Mouse (Mus musculus): ENCODE measurements at regions not wholly inside any gene's neighbourhood (a gene's known extent, or its start where the extent isn't known, plus 50 kb on each side); places are given as distances from the start of the nearest gene placed in this dataset.
"Not testable (repeated sequence)": the region's sequence is repeated elsewhere in the genome, so short reads cannot be mapped to it uniquely, and the experiment has no call there.

- H3K9me3 ChIP-seq (ENCODE audit: control insufficient read depth, low read length); H3K27me3 ChIP-seq (ENCODE audit: control insufficient read depth, insufficient read depth, low read length); H3K4me1 ChIP-seq (ENCODE audit: control insufficient read depth, insufficient read depth, low read length); H3K36me3 ChIP-seq (ENCODE audit: control insufficient read depth, insufficient read depth, low read length): not testable (repeated sequence)
- peak overlapping the region; percentile 43 for H3K4me2 ChIP-seq (ENCODE audit: low read depth, low read length)
- H3K4me3 ChIP-seq (ENCODE audit: low read depth, low read length): peak overlapping the region; percentile 37
- peak overlapping the region; percentile 32; the same call in 1 of the 2 replicates for H3K9ac ChIP-seq (replicated peaks; ENCODE audit: low read depth, low read length)
- 0 out of 2 replicates have a peak overlapping the region, but pooled peaks have one; percentile 16 for H3K27ac ChIP-seq (ENCODE audit: low read depth, low read length)
- ATAC-seq (ENCODE audit: low read depth): peak; percentile 84
- whole genome bisulfite sequencing: 0% methylated on average over 16 of the region's 52 CpGs
These were observed 60.1 kb downstream of the Dynlt1b start for GRCm38 (mm10) chr17:6489926-6490564.

DNA sequence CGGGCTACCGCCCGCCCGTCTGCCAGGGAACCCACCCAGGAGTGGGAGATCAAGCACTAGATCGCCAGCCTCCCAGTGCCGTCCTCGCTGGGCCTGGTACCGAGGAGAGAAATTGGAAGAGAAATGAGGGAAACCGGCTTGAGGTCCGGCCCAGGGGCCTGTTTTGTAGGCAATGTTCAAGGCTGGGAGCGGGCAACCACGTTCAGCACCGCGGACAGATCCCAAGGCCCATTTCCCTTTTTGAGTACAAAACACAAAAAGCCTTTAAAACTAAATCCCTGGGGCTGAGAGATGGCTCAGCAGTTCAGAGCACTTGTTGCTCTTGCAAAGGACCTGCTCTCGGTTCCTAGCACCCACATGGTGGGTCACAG, 60.6 kb downstream of the Dynlt1b start:
- WGBS: no CpG with 5 or more reads among the region's 15 CpGs
- not testable (repeated sequence) for H3K4me1 ChIP-seq (ENCODE audit: control insufficient read depth, insufficient read depth, low read length)

DNA sequence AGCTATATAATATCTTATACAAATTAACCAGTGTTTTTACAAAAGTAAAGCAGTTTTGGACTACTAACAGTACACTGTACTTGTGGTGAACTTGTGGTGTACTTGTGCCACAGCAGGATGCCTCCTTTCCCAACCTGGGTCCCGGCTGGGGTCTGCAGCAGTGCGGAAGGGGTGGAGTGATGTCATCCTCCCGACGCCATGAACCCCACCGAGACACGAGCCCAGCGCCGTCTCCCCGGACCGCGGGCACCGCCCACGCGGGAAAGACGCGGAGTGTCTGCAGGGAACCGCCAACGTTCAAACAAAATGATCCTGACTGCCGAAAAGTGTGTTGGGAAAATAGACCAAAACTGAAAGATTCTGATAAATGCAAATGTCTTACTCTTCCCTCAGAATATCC, 62.6 kb downstream of the Dynlt1b start:
- 29% methylated on average over 19 of the region's 19 CpGs for WGBS
- peak; percentile 52; the same call in 1 of the 2 replicates for ATAC-seq (ENCODE audit: low read depth)
- not testable (repeated sequence) for H3K27me3 ChIP-seq (ENCODE audit: control insufficient read depth, insufficient read depth, low read length); H3K9ac ChIP-seq (replicated peaks; ENCODE audit: low read depth, low read length); H3K27ac ChIP-seq (ENCODE audit: low read depth, low read length); H3K36me3 ChIP-seq (ENCODE audit: control insufficient read depth, insufficient read depth, low read length); H3K9me3 ChIP-seq (ENCODE audit: control insufficient read depth, low read length); H3K4me1 ChIP-seq (ENCODE audit: control insufficient read depth, insufficient read depth, low read length)
- Histone ChIP-seq H3K4me2 (ENCODE audit: low read depth, low read length) (peak overlapping the region; percentile 45; the same call in 1 of the 2 replicates), H3K4me3 (ENCODE audit: low read depth, low read length) (peak overlapping the region; percentile 22)

More for the DNA sequence above, 60.6 kb downstream of the Dynlt1b start:
- not testable (repeated sequence) for ATAC-seq (ENCODE audit: low read depth); H3K36me3 ChIP-seq (ENCODE audit: control insufficient read depth, insufficient read depth, low read length); H3K27me3 ChIP-seq (ENCODE audit: control insufficient read depth, insufficient read depth, low read length); H3K4me3 ChIP-seq (ENCODE audit: low read depth, low read length); H3K4me2 ChIP-seq (ENCODE audit: low read depth, low read length); H3K27ac ChIP-seq (ENCODE audit: low read depth, low read length); H3K9me3 ChIP-seq (ENCODE audit: control insufficient read depth, low read length); H3K9ac ChIP-seq (replicated peaks; ENCODE audit: low read depth, low read length)

GRCm38 (mm10) chr17:6492950-6493349, 63.0 kb downstream of the Dynlt1b start:
- H3K27me3 ChIP-seq (ENCODE audit: control insufficient read depth, insufficient read depth, low read length); H3K9ac ChIP-seq (replicated peaks; ENCODE audit: low read depth, low read length); H3K4me1 ChIP-seq (ENCODE audit: control insufficient read depth, insufficient read depth, low read length); H3K36me3 ChIP-seq (ENCODE audit: control insufficient read depth, insufficient read depth, low read length); H3K9me3 ChIP-seq (ENCODE audit: control insufficient read depth, low read length); H3K27ac ChIP-seq (ENCODE audit: low read depth, low read length): not testable (repeated sequence)
- 40% methylated on average over 21 of the region's 23 CpGs for WGBS
- peak; percentile 24; the same call in 1 of the 2 replicates for ATAC-seq (ENCODE audit: low read depth)
- H3K4me3 ChIP-seq (ENCODE audit: low read depth, low read length): peak overlapping the region; percentile 22; the same call in 1 of the 2 replicates
- H3K4me2 ChIP-seq (ENCODE audit: low read depth, low read length): peak overlapping the region; percentile 45; the same call in 1 of the 2 replicates

DNA sequence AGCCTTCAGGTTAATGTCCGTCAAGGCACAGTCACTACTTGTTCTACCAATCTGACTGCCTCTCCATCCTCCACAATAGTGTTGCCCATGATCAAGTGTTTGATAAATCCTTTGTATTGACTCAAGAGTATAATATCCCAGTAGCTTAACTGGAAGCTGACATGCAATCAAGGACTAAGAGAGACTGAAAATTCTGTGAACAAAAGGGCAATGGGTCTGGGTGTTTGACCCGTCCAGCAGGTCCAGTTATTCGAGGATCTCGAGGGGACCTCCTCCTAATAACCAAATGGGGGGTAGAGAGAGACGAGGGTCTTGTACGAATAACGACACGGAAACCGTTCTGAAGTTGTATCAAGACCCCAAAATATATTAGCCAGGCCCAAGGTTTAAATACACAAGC, 66.6 kb downstream of the Dynlt1b start:
- ATAC-seq (ENCODE audit: low read depth); H3K4me2 ChIP-seq (ENCODE audit: low read depth, low read length); H3K36me3 ChIP-seq (ENCODE audit: control insufficient read depth, insufficient read depth, low read length); H3K4me1 ChIP-seq (ENCODE audit: control insufficient read depth, insufficient read depth, low read length); H3K27ac ChIP-seq (ENCODE audit: low read depth, low read length); H3K9me3 ChIP-seq (ENCODE audit: control insufficient read depth, low read length); H3K4me3 ChIP-seq (ENCODE audit: low read depth, low read length); H3K9ac ChIP-seq (replicated peaks; ENCODE audit: low read depth, low read length); H3K27me3 ChIP-seq (ENCODE audit: control insufficient read depth, insufficient read depth, low read length): not testable (repeated sequence)
- 92% methylated on average over 9 of the region's 9 CpGs for WGBS

DNA sequence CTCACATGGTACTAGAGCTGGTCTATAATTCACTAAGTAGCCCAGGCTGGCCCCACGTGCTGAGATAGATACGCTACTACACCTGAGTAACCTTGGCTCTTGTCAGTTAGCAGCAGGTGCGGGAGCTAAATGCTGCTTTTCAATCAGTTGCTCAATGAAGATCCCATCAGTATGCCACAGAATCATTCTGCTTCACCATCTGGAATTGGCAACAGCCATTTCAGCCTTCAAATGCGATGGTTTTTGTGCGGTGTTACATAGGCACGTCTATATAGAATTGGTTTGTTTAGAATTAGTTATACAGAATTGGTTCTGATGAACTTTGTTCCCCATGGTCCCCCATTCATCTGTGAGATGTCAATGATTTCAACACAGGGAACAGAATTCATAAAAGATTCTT, 72.8 kb downstream of the Dynlt1b start:
- H3K27me3 ChIP-seq (ENCODE audit: control insufficient read depth, insufficient read depth, low read length); H3K36me3 ChIP-seq (ENCODE audit: control insufficient read depth, insufficient read depth, low read length); H3K27ac ChIP-seq (ENCODE audit: low read depth, low read length); H3K9ac ChIP-seq (replicated peaks; ENCODE audit: low read depth, low read length); H3K4me1 ChIP-seq (ENCODE audit: control insufficient read depth, insufficient read depth, low read length); ATAC-seq (ENCODE audit: low read depth); H3K9me3 ChIP-seq (ENCODE audit: control insufficient read depth, low read length); H3K4me3 ChIP-seq (ENCODE audit: low read depth, low read length); H3K4me2 ChIP-seq (ENCODE audit: low read depth, low read length): not testable (repeated sequence)
- WGBS: 85% methylated on average over 4 of the region's 6 CpGs

DNA sequence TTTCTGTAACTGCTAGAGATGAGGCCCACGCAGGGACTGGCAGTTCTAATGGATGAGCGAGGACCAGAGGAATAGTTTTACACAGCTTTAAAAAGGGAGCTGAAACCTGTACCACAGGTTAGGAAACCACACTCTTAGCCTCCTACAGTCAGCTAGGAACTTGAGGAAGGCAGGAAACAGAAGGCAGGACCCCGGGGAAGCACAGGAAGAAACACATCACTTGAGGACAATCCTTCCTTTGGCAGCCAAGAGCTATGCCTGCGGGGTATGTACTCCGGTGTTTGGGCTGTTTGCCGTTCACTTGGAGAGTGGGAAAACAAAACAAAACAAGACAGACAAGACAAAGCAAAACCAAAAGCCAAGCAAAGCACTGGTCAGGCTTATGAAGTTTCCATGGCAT, 76.0 kb downstream of the Dynlt1b start:
- H3K4me2 ChIP-seq (ENCODE audit: low read depth, low read length); ATAC-seq (ENCODE audit: low read depth); H3K36me3 ChIP-seq (ENCODE audit: control insufficient read depth, insufficient read depth, low read length); H3K27ac ChIP-seq (ENCODE audit: low read depth, low read length); H3K9me3 ChIP-seq (ENCODE audit: control insufficient read depth, low read length); H3K27me3 ChIP-seq (ENCODE audit: control insufficient read depth, insufficient read depth, low read length); H3K4me1 ChIP-seq (ENCODE audit: control insufficient read depth, insufficient read depth, low read length); H3K9ac ChIP-seq (replicated peaks; ENCODE audit: low read depth, low read length); H3K4me3 ChIP-seq (ENCODE audit: low read depth, low read length): not testable (repeated sequence)
- WGBS: 84% methylated on average over 6 of the region's 6 CpGs

- not testable (repeated sequence) for H3K9ac ChIP-seq (replicated peaks; ENCODE audit: low read depth, low read length); ATAC-seq (ENCODE audit: low read depth); H3K36me3 ChIP-seq (ENCODE audit: control insufficient read depth, insufficient read depth, low read length); H3K27me3 ChIP-seq (ENCODE audit: control insufficient read depth, insufficient read depth, low read length); H3K4me2 ChIP-seq (ENCODE audit: low read depth, low read length); H3K9me3 ChIP-seq (ENCODE audit: control insufficient read depth, low read length); H3K27ac ChIP-seq (ENCODE audit: low read depth, low read length); H3K4me3 ChIP-seq (ENCODE audit: low read depth, low read length); H3K4me1 ChIP-seq (ENCODE audit: control insufficient read depth, insufficient read depth, low read length)
- 81% methylated on average over 5 of the region's 8 CpGs for WGBS
These were observed 85.2 kb downstream of the Dynlt1b start for GRCm38 (mm10) chr17:6515128-6515527.

GRCm38 (mm10) chr17:6519107-6519506, 82.4 kb upstream of the Dynlt1c start:
- H3K27ac ChIP-seq (ENCODE audit: low read depth, low read length); H3K4me2 ChIP-seq (ENCODE audit: low read depth, low read length); H3K9me3 ChIP-seq (ENCODE audit: control insufficient read depth, low read length); H3K27me3 ChIP-seq (ENCODE audit: control insufficient read depth, insufficient read depth, low read length); H3K4me1 ChIP-seq (ENCODE audit: control insufficient read depth, insufficient read depth, low read length); H3K36me3 ChIP-seq (ENCODE audit: control insufficient read depth, insufficient read depth, low read length); H3K4me3 ChIP-seq (ENCODE audit: low read depth, low read length); H3K9ac ChIP-seq (replicated peaks; ENCODE audit: low read depth, low read length); ATAC-seq (ENCODE audit: low read depth): not testable (repeated sequence)
- 74% methylated on average over 5 of the region's 6 CpGs for WGBS

All from neural tube, embryonic 14.5 days (tissue).